Mouse (Mus musculus): ENCODE measurements around the gene Gm11562. TPM values are rescaled to one million over a fixed set of nuclear protein-coding genes. Genes with fewer than 3 reads are reported as not detected.
"Not testable (repeated sequence)": the region's sequence is repeated elsewhere in the genome, so short reads cannot be mapped to it uniquely, and the experiment has no call there.

Gene Gm11562
- polyA plus RNA-seq (2015; fragmentation: Nextera tagmentation; extraction: Ambion mirVana), result not detected in 2 replicates

DNA sequence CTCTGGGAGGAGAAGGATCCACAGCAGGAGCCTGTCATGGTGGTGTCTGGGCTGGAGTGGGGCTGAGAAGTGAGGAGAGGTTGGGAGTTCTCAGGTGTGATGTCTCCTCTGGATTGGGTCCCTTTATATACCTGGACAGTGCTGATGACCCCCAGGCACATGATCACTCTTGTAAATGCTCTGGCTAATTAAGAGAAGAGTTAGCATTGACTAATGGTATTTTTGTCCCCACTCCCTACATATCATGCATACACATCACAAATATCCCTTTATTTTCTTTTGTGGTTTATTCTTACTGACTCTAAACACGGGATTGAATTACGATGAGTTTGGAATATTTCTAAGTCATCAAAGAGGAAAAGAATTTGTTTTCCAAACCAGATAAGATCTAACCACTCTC, at the start of gene Gm11562:
Gene Gm11562, minus strand, starts transcription at position 101 of the 400 bp plus-strand sequence.
- H3K4me2 ChIP-seq (replicated peaks), result no peak within 1 kb of the TSS
- no peaks in the 10 kb centered on the region for H3K27me3 ChIP-seq
- ATAC-seq (replicated peaks), result no peak
- no peak within 1 kb of the TSS for H3K27ac ChIP-seq (replicated peaks)
- H3K9ac ChIP-seq (replicated peaks), result no peak within 1 kb of the TSS
- no peaks in the 10 kb centered on the region for H3K36me3 ChIP-seq
- no peaks in the 10 kb centered on the region for H3K4me1 ChIP-seq
- H3K9me3 ChIP-seq, result no peaks in the 10 kb centered on the region
- H3K4me3 ChIP-seq, result no peak within 1 kb of the TSS
- 91% methylated on average over 2 of the region's 2 CpGs for WGBS

DNA sequence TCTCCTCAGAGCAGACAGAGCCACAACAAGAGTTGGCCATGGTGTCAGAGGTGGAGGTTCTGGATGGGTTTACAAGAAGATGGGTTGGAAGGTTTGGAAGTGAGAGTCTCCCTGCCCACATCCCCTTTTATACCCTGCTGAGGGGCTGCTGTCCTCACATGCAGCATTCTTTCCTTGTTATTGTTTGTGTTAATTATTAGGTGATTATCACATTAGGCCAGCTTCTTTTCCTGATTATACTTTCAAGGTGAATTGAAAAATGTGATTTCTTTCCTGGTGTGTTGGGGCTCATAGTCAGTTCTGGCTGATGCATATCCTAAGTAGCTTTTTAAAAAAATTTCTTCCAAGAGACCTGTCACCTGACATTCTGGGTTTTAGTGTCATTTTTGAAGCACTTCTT, 45.6 kb upstream of the Gm11562 start, which contains the start of gene Krtap4-6:
Gene Krtap4-6, minus strand, starts transcription at position 101 of the 400 bp plus-strand sequence.
- H3K36me3 ChIP-seq, result no peaks in the 10 kb centered on the region
- H3K4me1 ChIP-seq, result no peaks in the 10 kb centered on the region
- no peak within 1 kb of the TSS for H3K27ac ChIP-seq (replicated peaks)
- no peaks in the 10 kb centered on the region for H3K27me3 ChIP-seq
- no peak within 1 kb of the TSS for H3K4me2 ChIP-seq (replicated peaks)
- no peak within 1 kb of the TSS for H3K9ac ChIP-seq (replicated peaks)
- no peak for ATAC-seq (replicated peaks)
- no peak within 1 kb of the TSS for H3K4me3 ChIP-seq
- no peaks in the 10 kb centered on the region for H3K9me3 ChIP-seq

DNA sequence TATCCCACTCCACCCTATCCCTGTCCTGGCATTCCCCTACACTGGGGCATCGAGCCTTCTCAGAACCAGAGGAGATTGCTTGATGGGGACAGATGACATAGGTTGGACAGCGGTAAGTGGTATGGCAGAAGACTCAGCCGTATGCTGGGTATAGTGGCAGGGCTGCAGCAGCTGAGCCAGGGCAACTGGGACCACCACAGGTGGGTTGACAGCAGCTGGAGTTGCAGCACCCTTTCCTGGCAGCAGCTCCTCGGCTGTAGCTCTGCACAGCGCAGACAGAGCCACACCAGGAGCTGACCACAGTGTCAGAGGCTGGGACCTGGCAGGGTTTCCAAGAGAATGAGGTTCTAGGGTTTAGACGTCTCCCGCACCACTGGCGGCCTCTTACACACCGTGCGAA, 42.6 kb upstream of the Gm11562 start:
- Histone ChIP-seq H3K4me1 (no peaks in the 10 kb centered on the region), H3K9ac (replicated peaks) (no peak overlapping the region), H3K4me2 (replicated peaks) (no peak overlapping the region), H3K4me3 (no peak overlapping the region), H3K27me3 (no peaks in the 10 kb centered on the region), H3K27ac (replicated peaks) (no peak overlapping the region), H3K9me3 (no peaks in the 10 kb centered on the region), H3K36me3 (no peaks in the 10 kb centered on the region)
- 87% methylated on average over 10 of the region's 10 CpGs for WGBS
- ATAC-seq (replicated peaks), result no peak

DNA sequence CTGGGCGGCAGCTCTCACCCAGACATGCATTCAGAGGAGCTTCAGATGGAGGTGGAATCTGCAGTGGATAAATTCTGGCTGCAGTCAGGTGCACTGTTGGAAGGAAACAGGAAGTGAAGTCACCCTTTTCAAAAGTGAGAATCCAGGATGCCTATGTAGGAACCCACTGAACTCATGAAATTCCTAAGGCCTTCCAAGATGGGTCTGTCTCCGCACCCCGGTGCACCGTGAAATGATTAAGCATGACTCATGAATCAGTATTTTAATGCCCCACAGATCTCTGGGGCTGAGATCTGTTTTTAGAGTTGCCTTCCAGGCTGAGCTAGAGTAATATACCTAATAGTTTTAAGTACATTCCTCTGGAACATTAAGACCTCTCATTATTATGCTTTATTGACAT, 39.0 kb upstream of the Gm11562 start:
- no peaks in the 10 kb centered on the region for H3K4me1 ChIP-seq
- no peaks in the 10 kb centered on the region for H3K9me3 ChIP-seq
- WGBS, result 92% methylated on average over 4 of the region's 4 CpGs
- H3K36me3 ChIP-seq, result no peaks in the 10 kb centered on the region
- no peak overlapping the region for H3K9ac ChIP-seq (replicated peaks)
- H3K4me2 ChIP-seq (replicated peaks), result no peak overlapping the region
- H3K27me3 ChIP-seq, result no peaks in the 10 kb centered on the region
- H3K27ac ChIP-seq (replicated peaks), result no peak overlapping the region
- H3K4me3 ChIP-seq, result no peak overlapping the region
- ATAC-seq (replicated peaks), result no peak

DNA sequence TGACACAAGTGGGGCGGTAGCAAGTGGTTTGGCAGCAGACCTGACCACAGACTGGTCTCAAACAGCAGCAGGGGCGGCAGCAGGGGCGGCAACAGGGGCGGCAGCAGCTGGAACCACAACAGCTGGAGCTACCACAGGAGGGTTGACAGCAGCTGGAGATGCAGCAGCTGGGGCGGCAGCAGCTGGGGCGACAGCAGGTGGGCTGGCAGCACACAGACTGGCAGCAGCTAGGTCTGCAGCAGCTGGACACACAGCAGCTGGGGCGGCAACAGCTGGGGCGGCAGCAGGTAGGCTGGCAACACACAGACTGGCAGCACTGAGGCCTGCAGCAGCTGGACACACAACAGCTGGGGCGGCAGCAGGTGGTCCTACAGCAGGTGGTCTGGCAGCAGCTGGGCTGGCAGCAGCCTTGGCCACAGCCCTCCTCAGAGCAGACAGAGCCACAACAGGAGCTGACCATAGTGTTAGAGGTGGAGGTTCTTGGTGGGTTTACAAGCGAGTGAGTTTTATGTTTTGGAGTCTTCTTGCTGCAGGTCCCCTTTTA, 38.3 kb upstream of the Gm11562 start, which contains the start of gene Gm11563:
Gene Gm11563, minus strand, starts transcription at position 494 of the 544 bp plus-strand sequence.
- not testable (repeated sequence) for H3K9ac ChIP-seq (replicated peaks); H3K9me3 ChIP-seq; H3K36me3 ChIP-seq; H3K4me2 ChIP-seq (replicated peaks); H3K4me3 ChIP-seq; ATAC-seq (replicated peaks); H3K27ac ChIP-seq (replicated peaks); H3K27me3 ChIP-seq; H3K4me1 ChIP-seq
- WGBS, result 67% methylated on average over 10 of the region's 10 CpGs

DNA sequence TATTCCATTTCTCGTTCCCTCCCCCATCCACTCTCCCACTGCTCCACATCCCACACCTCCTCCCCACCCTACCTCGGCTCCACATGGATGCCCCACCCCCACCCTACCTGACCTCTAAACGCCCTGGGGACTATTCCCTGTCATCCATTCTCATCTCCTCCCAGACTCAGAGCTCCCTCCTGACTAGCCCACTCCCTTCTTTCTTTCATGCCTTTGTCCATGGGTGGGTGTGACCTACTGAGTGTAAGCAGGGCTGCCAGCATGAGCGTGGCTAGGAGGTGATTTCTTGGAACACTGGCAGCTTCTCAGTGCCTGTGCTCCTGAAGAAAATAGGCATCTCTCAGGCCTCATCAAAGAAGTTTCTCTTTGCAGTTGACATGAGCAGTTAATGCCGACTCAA, 36.8 kb upstream of the Gm11562 start:
- no peaks in the 10 kb centered on the region for H3K9me3 ChIP-seq
- H3K9ac ChIP-seq (replicated peaks), result no peak overlapping the region

DNA sequence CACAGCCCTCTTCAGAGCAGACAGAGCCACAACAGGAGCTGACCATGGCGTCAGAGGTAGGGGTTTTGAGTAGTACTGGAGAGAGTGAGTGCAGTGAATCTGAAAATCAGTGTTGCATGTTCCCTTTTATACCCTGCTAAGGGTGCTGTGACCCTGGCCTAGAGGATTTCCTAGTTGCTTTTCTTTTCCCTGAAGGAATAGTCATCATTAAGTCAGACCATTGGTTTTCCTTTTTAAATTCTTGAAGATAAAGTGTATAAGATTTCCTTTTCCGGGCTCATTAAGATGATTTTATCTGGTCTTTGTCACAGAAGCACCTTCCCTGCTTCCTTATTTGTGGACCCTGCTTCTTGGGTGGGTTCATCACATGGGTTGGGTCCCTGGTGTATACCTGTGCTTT, 29.9 kb upstream of the Gm11562 start, which contains the start of gene Gm11555:
Gene Gm11555, minus strand, starts transcription at position 101 of the 400 bp plus-strand sequence.
- no peak within 1 kb of the TSS for H3K9ac ChIP-seq (replicated peaks)
- WGBS, result 87% methylated on average over 2 of the region's 2 CpGs
- H3K36me3 ChIP-seq, result no peaks in the 10 kb centered on the region
- ATAC-seq (replicated peaks), result no peak
- H3K4me2 ChIP-seq (replicated peaks), result no peak within 1 kb of the TSS
- H3K4me1 ChIP-seq, result no peaks in the 10 kb centered on the region
- no peak within 1 kb of the TSS for H3K27ac ChIP-seq (replicated peaks)
- H3K9me3 ChIP-seq, result no peaks in the 10 kb centered on the region
- no peaks in the 10 kb centered on the region for H3K27me3 ChIP-seq
- no peak within 1 kb of the TSS for H3K4me3 ChIP-seq

More for the DNA sequence above, 36.8 kb upstream of the Gm11562 start:
- Histone ChIP-seq H3K27me3 (no peaks in the 10 kb centered on the region), H3K4me1 (no peaks in the 10 kb centered on the region), H3K36me3 (no peaks in the 10 kb centered on the region), H3K4me3 (no peak overlapping the region), H3K27ac (replicated peaks) (no peak overlapping the region), H3K4me2 (replicated peaks) (no peak overlapping the region)
- 49% methylated on average over 5 of the region's 5 CpGs for WGBS
- ATAC-seq (replicated peaks), result no peak

DNA sequence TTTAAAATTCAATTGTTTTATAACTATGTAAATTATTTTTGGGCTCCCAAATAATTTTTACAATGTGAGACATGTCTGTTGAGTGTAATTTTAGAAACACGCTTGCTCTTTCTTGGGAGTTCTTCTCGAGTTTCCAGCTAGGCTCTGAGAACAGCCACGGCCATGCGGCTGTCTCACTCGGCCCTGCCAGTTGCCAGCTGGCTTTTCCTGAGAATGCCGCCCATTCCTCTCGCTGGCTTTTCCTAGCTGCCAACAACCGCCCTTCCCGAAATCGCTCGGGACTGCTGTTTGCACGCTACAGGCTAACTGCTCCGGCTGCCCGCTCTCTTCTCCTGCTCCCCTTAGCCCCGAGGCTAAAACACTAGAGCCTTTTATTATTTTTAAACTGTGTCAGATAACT, 26.2 kb upstream of the Gm11562 start:
- no peaks in the 10 kb centered on the region for H3K4me1 ChIP-seq
- no peak overlapping the region for H3K27ac ChIP-seq (replicated peaks)
- 84% methylated on average over 15 of the region's 15 CpGs for WGBS
- H3K36me3 ChIP-seq, result no peaks in the 10 kb centered on the region
- ATAC-seq (replicated peaks), result no peak
- no peaks in the 10 kb centered on the region for H3K27me3 ChIP-seq
- H3K4me2 ChIP-seq (replicated peaks), result no peak overlapping the region
- H3K4me3 ChIP-seq, result no peak overlapping the region
- no peak overlapping the region for H3K9ac ChIP-seq (replicated peaks)
- H3K9me3 ChIP-seq, result no peaks in the 10 kb centered on the region

DNA sequence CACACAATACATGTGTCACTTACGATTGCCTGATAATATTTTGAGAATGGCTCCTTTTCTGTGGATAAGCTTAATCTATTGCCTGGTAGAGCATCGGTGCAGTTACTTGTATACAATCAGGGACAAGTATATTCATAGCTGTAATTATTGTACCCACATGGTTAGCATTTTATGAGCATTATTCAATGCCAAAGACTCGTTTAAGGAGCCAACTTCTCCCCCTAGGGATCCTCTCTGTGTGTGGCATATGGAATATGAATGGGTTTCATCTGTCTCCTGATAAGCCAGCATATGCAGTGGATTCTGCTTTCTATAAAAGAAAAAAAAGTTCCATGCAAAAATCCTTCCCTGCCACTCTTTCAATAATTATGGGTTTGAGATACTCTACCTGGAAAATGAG, 24.1 kb upstream of the Gm11562 start:
- Histone ChIP-seq H3K9ac (replicated peaks) (no peak overlapping the region), H3K4me1 (no peaks in the 10 kb centered on the region), H3K36me3 (no peaks in the 10 kb centered on the region), H3K27me3 (no peaks in the 10 kb centered on the region), H3K9me3 (no peaks in the 10 kb centered on the region), H3K4me3 (no peak overlapping the region), H3K27ac (replicated peaks) (no peak overlapping the region), H3K4me2 (replicated peaks) (no peak overlapping the region)
- WGBS, result 44% methylated on average over 3 of the region's 3 CpGs
- no peak for ATAC-seq (replicated peaks)

DNA sequence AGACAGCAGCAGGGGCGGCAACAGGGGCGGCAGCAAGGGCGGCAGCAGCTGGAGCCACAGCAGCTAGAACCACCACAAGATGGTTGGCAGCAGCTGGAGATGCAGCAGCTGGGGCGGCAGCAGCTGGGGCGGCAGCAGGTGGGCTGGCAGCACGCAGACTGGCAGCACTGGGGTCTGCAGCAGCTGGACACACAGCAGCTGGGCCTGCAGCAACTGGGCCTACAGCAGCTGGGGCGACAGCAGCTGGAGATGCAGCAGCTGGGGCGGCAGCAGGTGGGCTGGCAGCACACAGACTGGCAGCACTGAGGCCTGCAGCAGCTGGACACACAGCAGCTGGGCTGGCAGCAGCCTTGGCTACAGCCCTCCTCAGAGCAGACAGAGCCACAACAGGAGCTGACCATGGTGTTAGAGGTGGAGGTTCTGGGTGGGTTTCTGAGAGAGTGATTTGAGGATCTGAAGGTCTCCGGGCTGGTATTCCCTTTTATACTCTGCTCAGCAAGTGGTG, 23.5 kb upstream of the Gm11562 start, which contains the start of gene Krtap4-7:
Gene Krtap4-7, minus strand, starts transcription at position 455 of the 505 bp plus-strand sequence.
- H3K9ac ChIP-seq (replicated peaks); H3K4me2 ChIP-seq (replicated peaks); H3K4me3 ChIP-seq; H3K9me3 ChIP-seq; H3K36me3 ChIP-seq; H3K27ac ChIP-seq (replicated peaks); H3K4me1 ChIP-seq; ATAC-seq (replicated peaks); H3K27me3 ChIP-seq: not testable (repeated sequence)
- WGBS, result 85% methylated on average over 9 of the region's 9 CpGs

DNA sequence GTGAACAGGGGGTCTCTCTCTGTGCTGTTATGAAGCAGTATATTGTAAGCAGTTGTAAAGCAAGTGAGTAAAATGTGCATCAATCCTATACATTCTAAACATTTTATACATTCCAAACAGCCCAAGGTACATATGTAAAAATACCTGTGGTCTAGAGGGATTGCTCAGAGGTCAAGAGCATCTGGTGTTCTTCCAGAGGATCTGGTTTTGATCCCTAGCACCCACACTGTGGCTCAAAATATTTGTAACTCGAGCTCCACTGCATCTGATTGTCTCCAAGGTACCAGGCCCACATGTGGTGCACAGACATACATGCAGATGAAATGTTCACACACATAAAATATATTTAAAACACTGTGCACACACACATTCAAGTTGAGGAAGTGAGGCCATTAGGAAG, 20.7 kb upstream of the Gm11562 start:
- no peak for ATAC-seq (replicated peaks)
- WGBS, result 42% methylated on average over 1 of the region's 1 CpGs
- no peaks in the 10 kb centered on the region for H3K36me3 ChIP-seq

DNA sequence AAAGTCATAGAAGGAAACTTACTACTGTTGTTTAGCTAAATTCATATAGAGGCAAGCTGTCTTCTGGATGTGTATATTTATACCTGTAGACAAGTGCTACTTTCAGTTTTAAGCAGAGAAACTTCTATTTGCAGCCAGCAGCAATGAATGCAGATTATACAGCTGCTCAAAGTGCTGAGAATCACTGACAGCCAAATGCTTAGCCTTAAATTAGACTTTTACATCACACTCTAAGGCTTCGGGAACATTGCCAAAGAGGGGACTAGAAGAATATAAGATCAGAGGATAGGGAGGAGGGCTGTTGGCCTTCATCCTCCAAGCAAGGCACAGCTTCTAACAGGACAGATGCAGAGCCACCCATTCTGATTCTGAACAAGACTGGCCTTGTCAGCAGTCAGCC, 16.9 kb upstream of the Gm11562 start:
- no peaks in the 10 kb centered on the region for H3K4me1 ChIP-seq
- ATAC-seq (replicated peaks), result no peak
- no peaks in the 10 kb centered on the region for H3K36me3 ChIP-seq
- no peaks in the 10 kb centered on the region for H3K9me3 ChIP-seq
- H3K4me2 ChIP-seq (replicated peaks), result no peak overlapping the region
- H3K27me3 ChIP-seq, result no peaks in the 10 kb centered on the region
- H3K27ac ChIP-seq (replicated peaks), result no peak overlapping the region
- H3K9ac ChIP-seq (replicated peaks), result no peak overlapping the region
- 52% methylated on average over 1 of the region's 1 CpGs for WGBS
- no peak overlapping the region for H3K4me3 ChIP-seq

More for the DNA sequence above, 20.7 kb upstream of the Gm11562 start:
- Histone ChIP-seq H3K27ac (replicated peaks) (no peak overlapping the region), H3K9ac (replicated peaks) (no peak overlapping the region), H3K27me3 (no peaks in the 10 kb centered on the region), H3K4me1 (no peaks in the 10 kb centered on the region), H3K9me3 (no peaks in the 10 kb centered on the region), H3K4me2 (replicated peaks) (no peak overlapping the region), H3K4me3 (no peak overlapping the region)

DNA sequence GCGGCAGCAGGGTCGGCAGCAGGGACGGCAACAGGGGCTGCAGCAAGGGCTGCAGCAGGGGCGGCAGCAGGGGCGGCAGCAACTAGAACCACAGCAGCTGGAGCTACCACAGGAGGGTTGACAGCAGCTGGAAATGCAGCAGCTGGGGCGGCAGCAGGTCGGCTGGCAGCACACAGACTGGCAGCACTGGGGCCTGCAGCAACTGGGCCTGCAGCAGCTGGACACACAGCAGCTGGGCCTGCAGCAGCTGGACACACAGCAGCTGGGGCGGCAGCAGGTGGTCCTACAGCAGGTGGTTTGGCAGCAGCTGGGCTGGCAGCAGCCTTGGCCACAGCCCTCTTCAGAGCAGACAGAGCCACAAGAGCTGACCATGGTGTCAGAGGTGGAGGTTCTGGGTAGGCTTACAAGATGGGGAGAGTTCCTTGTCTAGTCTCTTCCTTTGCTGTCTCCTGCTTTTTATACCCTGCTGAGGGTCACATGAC, 14.5 kb upstream of the Gm11562 start, which contains the start of gene Krtap4-2:
Gene Krtap4-2, minus strand, starts transcription at position 432 of the 482 bp plus-strand sequence.
- no peak for ATAC-seq (replicated peaks)
- Histone ChIP-seq H3K27ac (replicated peaks) (no peak within 1 kb of the TSS), H3K4me3 (no peak within 1 kb of the TSS), H3K9ac (replicated peaks) (no peak within 1 kb of the TSS), H3K9me3 (no peaks in the 10 kb centered on the region), H3K4me2 (replicated peaks) (no peak within 1 kb of the TSS), H3K36me3 (no peaks in the 10 kb centered on the region), H3K27me3 (no peaks in the 10 kb centered on the region), H3K4me1 (no peaks in the 10 kb centered on the region)
- WGBS, result 36% methylated on average over 8 of the region's 8 CpGs

Data from forebrain, embryonic 15.5 days (tissue).